Mouse (Mus musculus) midbrain, embryonic 12.5 days (tissue): ENCODE measurements at regions not wholly inside any gene's neighbourhood (a gene's known extent, or its start where the extent isn't known, plus 50 kb on each side); places are given as distances from the start of the nearest gene placed in this dataset.
"Not testable (repeated sequence)": the region's sequence is repeated elsewhere in the genome, so short reads cannot be mapped to it uniquely, and the experiment has no call there.

Source experiments
- ATAC-seq: fragments of 200-750 bp; cut with Nextera tagmentation; 2 replicates; pipeline ENCODE4 v1.8.0; 2017; ENCODE audit warnings: low read depth, moderate TSS enrichment, moderate library complexity; ENCODE audit not compliant: low FRiP score
- H3K27ac ChIP-seq: fragments of 300-500 bp; sonication (generic); replicated peaks from 2 replicates; pipeline ENCODE4 v1.5.1; 2016; ENCODE audit warnings: mild to moderate bottlenecking
- H3K27me3 ChIP-seq: fragments of 300-500 bp; sonication (generic); 2 replicates; pipeline ENCODE4 v1.6.1; 2016; ENCODE audit warnings: mild to moderate bottlenecking
- H3K36me3 ChIP-seq: fragments of 300-500 bp; sonication (generic); 2 replicates; pipeline ENCODE4 v1.6.1; 2016
- H3K4me1 ChIP-seq: fragments of 300-500 bp; sonication (generic); 2 replicates; pipeline ENCODE4 v1.6.1; 2016
- H3K4me2 ChIP-seq: fragments of 300-500 bp; sonication (generic); replicated peaks from 2 replicates; pipeline ENCODE4 v1.6.1; 2016; ENCODE audit warnings: mild to moderate bottlenecking, moderate library complexity
- H3K4me3 ChIP-seq: fragments of 300-500 bp; sonication (generic); 2 replicates; pipeline ENCODE4 v1.5.1; 2016; ENCODE audit warnings: mild to moderate bottlenecking
- H3K9ac ChIP-seq: fragments of 300-500 bp; sonication (generic); replicated peaks from 2 replicates; pipeline ENCODE4 v1.6.1; 2016; ENCODE audit warnings: mild to moderate bottlenecking, moderate library complexity
- H3K9me3 ChIP-seq: fragments of 300-500 bp; sonication (generic); 2 replicates; pipeline ENCODE4 v1.6.1; 2016; ENCODE audit warnings: mild to moderate bottlenecking
- WGBS: fragments of 180-500 bp; shearing (Covaris S2); methylation state at CpG from one replicate; pipeline ENCODE4 v1.1.7; 2016; 5-methylcytosine and 5-hydroxymethylcytosine counted together

DNA sequence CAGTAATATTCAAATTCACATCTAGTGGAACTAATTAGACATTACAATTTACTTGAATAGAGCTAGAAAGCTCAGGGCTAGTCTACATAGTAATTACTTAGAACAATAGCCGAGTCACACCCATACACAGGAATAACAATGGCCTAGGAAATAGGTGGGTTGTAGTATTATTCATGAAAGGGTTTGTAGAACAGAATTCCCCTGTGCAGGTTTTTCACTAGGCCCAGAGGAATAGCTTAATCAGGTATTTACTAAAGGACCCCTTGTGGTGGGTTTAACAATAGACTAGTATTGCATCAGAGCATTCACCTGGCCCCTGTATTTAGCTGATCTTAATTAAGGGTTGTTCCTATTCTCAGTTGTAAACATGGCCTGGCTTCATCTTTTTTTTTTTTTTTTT lies 297.9 kb downstream of the Lrrc3b start:
- H3K4me2 ChIP-seq, H3K4me3 ChIP-seq, H3K36me3 ChIP-seq, H3K27me3 ChIP-seq, H3K27ac ChIP-seq, H3K9ac ChIP-seq, H3K9me3 ChIP-seq, H3K4me1 ChIP-seq, ATAC-seq: not testable (repeated sequence)
- WGBS: 81% methylated on average over 1 of the region's 1 CpGs

DNA sequence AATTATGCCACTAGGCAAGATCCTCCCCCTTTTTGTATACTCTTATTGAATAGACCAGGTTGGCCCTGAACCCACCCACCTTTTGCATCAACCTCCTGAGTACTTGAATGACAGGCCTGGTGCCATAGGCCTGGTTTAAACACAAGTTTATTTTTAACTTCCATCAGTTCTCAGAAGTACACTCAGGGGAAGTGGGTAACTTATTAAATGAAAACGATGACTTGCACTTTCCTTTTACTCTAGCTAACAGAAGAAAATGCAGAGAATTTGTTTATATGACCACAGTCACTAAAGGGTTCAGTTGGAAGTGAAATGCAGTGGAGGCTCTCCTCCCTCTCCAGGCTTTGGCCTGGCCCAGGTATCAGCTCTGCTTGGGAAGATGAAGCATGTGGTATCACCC lies 295.9 kb downstream of the Lrrc3b start:
- H3K4me3 ChIP-seq: no peak overlapping the region
- H3K9me3 ChIP-seq: no peaks in the 10 kb centered on the region
- H3K4me2 ChIP-seq: no peak overlapping the region
- H3K36me3 ChIP-seq: no peaks in the 10 kb centered on the region
- H3K4me1 ChIP-seq: no peaks in the 10 kb centered on the region
- ATAC-seq: no peak
- 91% methylated on average over 1 of the region's 1 CpGs for WGBS
- H3K9ac ChIP-seq: no peak overlapping the region
- H3K27ac ChIP-seq: no peak overlapping the region
- H3K27me3 ChIP-seq: no peaks in the 10 kb centered on the region

DNA sequence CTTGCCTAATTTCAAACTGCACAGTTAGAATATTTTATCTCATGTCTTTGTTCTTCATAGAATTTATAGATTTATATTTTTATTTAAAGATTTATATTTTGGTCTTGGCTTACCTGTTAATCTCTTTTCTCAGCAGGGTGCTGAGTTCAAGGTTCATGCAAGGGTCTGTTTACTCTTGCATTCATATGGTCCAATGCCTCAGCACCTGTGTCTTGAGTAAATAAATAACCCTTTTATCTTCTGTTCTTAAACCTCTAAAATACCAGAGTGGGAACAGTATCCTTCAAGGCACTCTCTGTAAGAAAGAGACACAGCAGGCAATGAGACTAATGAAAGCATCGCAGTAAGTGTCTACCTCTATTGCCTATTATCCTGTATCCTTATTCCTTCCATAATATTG lies 290.3 kb downstream of the Lrrc3b start:
- Histone ChIP-seq H3K9me3 (no peaks in the 10 kb centered on the region), H3K27me3 (no peaks in the 10 kb centered on the region), H3K9ac (no peak overlapping the region), H3K4me3 (no peak overlapping the region), H3K4me1 (no peaks in the 10 kb centered on the region), H3K27ac (no peak overlapping the region), H3K36me3 (no peaks in the 10 kb centered on the region), H3K4me2 (no peak overlapping the region)
- no peak for ATAC-seq
- WGBS: 93% methylated on average over 1 of the region's 1 CpGs
